Mouse (Mus musculus) heart, postnatal 0 days (tissue): ENCODE measurements around the gene Dram1. TPM values are rescaled to one million over a fixed set of nuclear protein-coding genes. Genes with fewer than 3 reads are reported as not detected.

ENCODE experiments used
- ATAC-seq: fragments of 200-750 bp; cut with Nextera tagmentation; 2 replicates; pipeline ENCODE4 v1.8.0; 2017; ENCODE audit warnings: low read depth, moderate number of reproducible peaks, moderate library complexity; ENCODE audit not compliant: insufficient read depth
- DNase-seq: peaks from one replicate; pipeline ENCODE4 v3.0.0-alpha.2; 2016; ENCODE audit warnings: low spot score
- H3K27ac ChIP-seq: fragments of 300-500 bp; sonication (generic); 2 replicates; pipeline ENCODE4 v1.5.1; 2014; ENCODE audit warnings: low read depth, mild to moderate bottlenecking
- H3K27me3 ChIP-seq: fragments of 300-500 bp; sonication (generic); 2 replicates; pipeline ENCODE4 v1.6.1; 2014; ENCODE audit warnings: low read length, mixed read lengths; ENCODE audit not compliant: control insufficient read depth, insufficient read depth
- H3K36me3 ChIP-seq: fragments of 300-500 bp; sonication (generic); replicated peaks from 2 replicates; pipeline ENCODE4 v1.6.1; 2014; ENCODE audit warnings: low read length, mixed read lengths; ENCODE audit not compliant: control insufficient read depth, insufficient read depth
- H3K4me1 ChIP-seq: fragments of 300-500 bp; sonication (generic); 2 replicates; pipeline ENCODE4 v1.6.1; 2014; ENCODE audit warnings: antibody characterized with exemption; ENCODE audit not compliant: control insufficient read depth, insufficient read depth
- H3K4me2 ChIP-seq: fragments of 300-500 bp; sonication (generic); 2 replicates; pipeline ENCODE4 v1.6.1; 2014; ENCODE audit warnings: low read depth, mild to moderate bottlenecking, low read length, moderate library complexity
- H3K4me3 ChIP-seq: fragments of 300-500 bp; sonication (generic); 2 replicates; pipeline ENCODE4 v1.5.1; 2014; ENCODE audit warnings: low read depth, low read length
- H3K9ac ChIP-seq: fragments of 300-500 bp; sonication (generic); replicated peaks from 2 replicates; pipeline ENCODE4 v1.6.1; 2014; ENCODE audit warnings: low read depth, low read length, mixed read lengths
- H3K9me3 ChIP-seq: fragments of 300-500 bp; sonication (generic); replicated peaks from 2 replicates; pipeline ENCODE4 v1.6.1; 2016; ENCODE audit warnings: low read length; ENCODE audit not compliant: control insufficient read depth
- CTCF ChIP-seq: IDR thresholded peaks from 2 replicates; pipeline ENCODE4 v1.5.1; 2016; ENCODE audit warnings: antibody characterized with exemption, control low read depth, low read depth
- EP300 ChIP-seq: IDR thresholded peaks from 2 replicates; pipeline ENCODE4 v1.6.1; 2016; ENCODE audit warnings: antibody characterized with exemption, low read depth
- WGBS: fragments of 180-500 bp; shearing (Covaris S2); extraction: QIAGEN DNeasy Blood & Tissue Kit; methylation state at CpG from one replicate; pipeline ENCODE4 v1.1.7; 2014; 5-methylcytosine and 5-hydroxymethylcytosine counted together
- polyA plus RNA-seq: library from polyadenylated mRNA; unstranded; fragments of >200 nt; fragmentation: Nextera tagmentation; extraction: Ambion mirVana; gene quantifications from 2 replicates; pipeline ENCODE4 v1.2.1, GENCODE M21; 2015
- total RNA-seq: library from RNA; depleted of rRNA; stranded (reverse); fragments of >200 nt; gene quantifications from 2 replicates; pipeline ENCODE4 v1.2.3, GENCODE M21; 2014; ENCODE audit warnings: low replicate concordance; rRNA removed

The Dram1 gene
- total and polyA plus RNA-seq, 2 experiments from 2014 or later = 1.5 to 1.8 TPM

- no peak for ATAC-seq
- Histone ChIP-seq H3K9ac (no peak overlapping the region), H3K27me3 (no peaks in the 10 kb centered on the region), H3K4me2 (no peak overlapping the region), H3K4me3 (no peak overlapping the region), H3K27ac (no peak overlapping the region), H3K9me3 (no peaks in the 10 kb centered on the region), H3K36me3 (no peaks in the 10 kb centered on the region), H3K4me1 (no peaks in the 10 kb centered on the region)
- WGBS = 77% methylated on average over 4 of the region's 4 CpGs
- no peak for DNase-seq
- TF ChIP-seq EP300 (no peak), CTCF (no peak)
Observed at GRCm38 (mm10) chr10:88284343-88284990, 94.4 kb downstream of the Dram1 start.

DNA sequence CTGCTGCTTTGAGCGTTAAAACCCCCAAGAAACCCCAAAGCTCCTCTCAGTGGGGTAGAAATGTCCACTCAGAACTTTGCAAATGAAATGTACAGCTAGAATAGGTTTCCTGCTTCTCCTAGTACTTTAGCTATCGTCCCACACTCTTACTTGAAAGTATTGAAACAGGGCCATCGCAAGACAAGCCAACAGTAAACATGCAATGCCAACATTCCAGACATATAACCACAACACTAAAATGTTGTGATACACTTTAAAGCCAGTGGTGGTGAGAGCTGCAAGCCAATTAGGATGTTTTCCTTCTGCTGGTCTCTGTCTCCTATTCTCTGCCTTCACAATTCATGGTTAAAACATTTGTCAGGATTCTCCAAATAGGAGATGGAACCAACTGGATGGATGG lies 97.2 kb downstream of the Dram1 start:
- TF ChIP-seq EP300 (no peak), CTCF (no peak)
- H3K36me3 ChIP-seq = no peaks in the 10 kb centered on the region
- no peaks in the 10 kb centered on the region for H3K4me1 ChIP-seq
- no peak for ATAC-seq
- no peaks in the 10 kb centered on the region for H3K9me3 ChIP-seq
- no peaks in the 10 kb centered on the region for H3K27me3 ChIP-seq
- no peak for DNase-seq
- 75% methylated on average over 3 of the region's 3 CpGs for WGBS
- H3K4me2 ChIP-seq = no peak overlapping the region
- no peak overlapping the region for H3K27ac ChIP-seq
- H3K4me3 ChIP-seq = no peak overlapping the region
- H3K9ac ChIP-seq = no peak overlapping the region

- H3K36me3 ChIP-seq = no peaks in the 10 kb centered on the region
- no peak overlapping the region for H3K9ac ChIP-seq
- WGBS = 81% methylated on average over 5 of the region's 5 CpGs
- no peaks in the 10 kb centered on the region for H3K4me1 ChIP-seq
- no peak overlapping the region for H3K27ac ChIP-seq
- ATAC-seq (no peak), DNase-seq (no peak)
- H3K9me3 ChIP-seq = no peaks in the 10 kb centered on the region
- no peaks in the 10 kb centered on the region for H3K27me3 ChIP-seq
- no peak overlapping the region for H3K4me2 ChIP-seq
- TF ChIP-seq EP300 (no peak), CTCF (no peak)
- no peak overlapping the region for H3K4me3 ChIP-seq
Observed at GRCm38 (mm10) chr10:88274045-88274444, 104.8 kb downstream of the Dram1 start.

Other genes starting within 250 kb of the Dram1 start
- 6.9 and 17.5 TPM in 2 replicates for gene Parpbp, start 232.1 kb downstream of the Dram1 start, total RNA-seq
- gene Parpbp, start 232.1 kb downstream of the Dram1 start, polyA plus RNA-seq = 3.2 and 3.3 TPM in 2 replicates
- gene Nup37, start 232.1 kb downstream of the Dram1 start, total RNA-seq = 7.5 and 24.1 TPM in 2 replicates
- gene Nup37, start 232.1 kb downstream of the Dram1 start, polyA plus RNA-seq = 21.9 and 22.1 TPM in 2 replicates
- 33.0 and 40.1 TPM in 2 replicates for gene Washc3, start 178.0 kb downstream of the Dram1 start, total RNA-seq
- 52.5 and 59.4 TPM in 2 replicates for gene Washc3, start 178.0 kb downstream of the Dram1 start, polyA plus RNA-seq
- 15.8 and 18.8 TPM in 2 replicates for gene Gnptab, start 52 bp upstream of the Dram1 start, total RNA-seq
- gene Gnptab, start 52 bp upstream of the Dram1 start, polyA plus RNA-seq = 8.4 and 9.7 TPM in 2 replicates
- not detected in 2 replicates for gene Sycp3, start 80.5 kb upstream of the Dram1 start, total RNA-seq
- 0.18 and 0.20 TPM in 2 replicates for gene Sycp3, start 80.5 kb upstream of the Dram1 start, polyA plus RNA-seq
- gene Chpt1, start 125.0 kb upstream of the Dram1 start, total RNA-seq = 85.7 and 142 TPM in 2 replicates
- 94.1 and 99.9 TPM in 2 replicates for gene Chpt1, start 125.0 kb upstream of the Dram1 start, polyA plus RNA-seq
- 4.3 TPM in 1 of 2 replicates, not detected in the other for gene Mybpc1, start 226.1 kb upstream of the Dram1 start, total RNA-seq
- gene Mybpc1, start 226.1 kb upstream of the Dram1 start, polyA plus RNA-seq = 0.78 and 0.81 TPM in 2 replicates